Mouse (Mus musculus) heart, adult 2 months (tissue): Measurements from ENCODE around the gene Dis3l2. TPM values are rescaled to one million over a fixed set of nuclear protein-coding genes. Genes with fewer than 3 reads are reported as not detected.

Experiments used
- DNase-seq, 2 experiments: peaks; one replicate each; pipeline ENCODE4 v3.0.0; 2021
- H3K27ac ChIP-seq: fragments of 200-600 bp; 2 replicates; pipeline ENCODE4 v1.8.1; 2022
- H3K27me3 ChIP-seq: fragments of 200-500 bp; 2 replicates; pipeline ENCODE4 v1.6.1; 2012; ENCODE audit warnings: mild to moderate bottlenecking, low read length, inconsistent platforms, mixed read lengths; ENCODE audit not compliant: control insufficient read depth, insufficient read depth
- H3K36me3 ChIP-seq: fragments of 200-500 bp; 2 replicates; pipeline ENCODE4 v1.6.1; 2012; ENCODE audit warnings: low read length, inconsistent platforms; ENCODE audit not compliant: control insufficient read depth, insufficient read depth
- H3K4me1 ChIP-seq: fragments of 200-500 bp; 2 replicates; pipeline ENCODE4 v1.6.1; 2011; ENCODE audit warnings: low read length; ENCODE audit not compliant: control insufficient read depth, insufficient read depth
- H3K4me3 ChIP-seq: fragments of 200-600 bp; 2 replicates; pipeline ENCODE4 v1.8.1; 2022
- H3K79me2 ChIP-seq: fragments of 200-500 bp; replicated peaks from 2 replicates; pipeline ENCODE4 v1.6.1; 2012; ENCODE audit warnings: mild to moderate bottlenecking, inconsistent platforms, low read length, moderate library complexity, mixed read lengths; ENCODE audit not compliant: control insufficient read depth, insufficient read depth
- H3K9ac ChIP-seq: fragments of 200-500 bp; 2 replicates; pipeline ENCODE4 v1.6.1; 2012; ENCODE audit warnings: low read depth, mild to moderate bottlenecking, control low read depth, inconsistent platforms, low read length, mixed read lengths
- CTCF ChIP-seq: fragments of 200-600 bp; IDR thresholded peaks from 2 replicates; pipeline ENCODE4 v1.8.1; 2022; ENCODE audit warnings: antibody characterized with exemption, mild to moderate bottlenecking, moderate library complexity
- EP300 ChIP-seq: fragments of 200-500 bp; IDR thresholded peaks from 2 replicates; pipeline ENCODE4 v1.6.1; 2011; ENCODE audit warnings: low read depth, low read length, control low read depth; ENCODE audit not compliant: insufficient read depth
- POLR2A ChIP-seq: fragments of 200-500 bp; IDR thresholded peaks from 2 replicates; pipeline ENCODE4 v1.6.1; 2011; ENCODE audit warnings: mild to moderate bottlenecking, low read depth, low read length, control low read depth; ENCODE audit not compliant: insufficient read depth
- WGBS: fragments of 180-500 bp; shearing (Covaris S2); methylation state at CpG from one replicate; pipeline ENCODE4 v1.1.7; 2018; 5-methylcytosine and 5-hydroxymethylcytosine counted together
- intact Hi-C: fragments of 180-260 bp; cut with DNase I; formaldehyde crosslinking; loops from one replicate; pipeline ENCODE4 v1.15.1; 2025
- long read RNA-seq: library from polyadenylated mRNA; stranded (forward); transcript quantifications from one replicate; pipeline ENCODE4 v2.0.0, GENCODE M21; 2021
- polyA plus RNA-seq: library from polyadenylated mRNA; depleted of rRNA; stranded (reverse); fragments of >200 nt; gene quantifications from 2 replicates; pipeline ENCODE4 v1.2.3, GENCODE M21; 2012; rRNA removed
- total RNA-seq, 2 experiments: library from RNA; stranded (reverse); gene quantifications; 2 replicates each; pipeline ENCODE4 v1.2.3; 2021

The Dis3l2 gene
- total RNA-seq (10 to 100 TPM in 1 of 2 experiments, 1 to 10 TPM in 1; 9.0 to 10.2 TPM), polyA plus RNA-seq (7.8 and 11.1 TPM in 2 replicates)
- long read RNA-seq, partial matches to known transcripts: 1 of 5 reads
- long read RNA-seq, other reads (novel, unspliced or antisense): 1 of 5 reads

- Histone ChIP-seq H3K27ac (peak within 1 kb of the TSS; percentile 87), H3K9ac (peak within 1 kb of the TSS; percentile 84), H3K36me3 (no peaks in the 10 kb centered on the region; the same call in 1 of the 2 replicates), H3K27me3 (no peaks in the 10 kb centered on the region), H3K4me1 (peaks cover 3% of the 10 kb centered on the region), H3K4me3 (peak within 1 kb of the TSS; percentile 96), H3K79me2 (no peaks in the 10 kb centered on the region)
- TF ChIP-seq EP300 (no peak), POLR2A (peak; percentile 47), CTCF (0 out of 2 replicates have a peak, but pooled peaks have one; percentile 28)
- 3% methylated on average over 50 of the region's 54 CpGs for WGBS
- peak; percentile 89 to 90 for DNase-seq
- intact Hi-C loops: loop anchor here (5.0 kb wide), 1 partner anchor 121 kb away; the partner anchor contains the start of genes Cops7b and Pde6d
Measured at GRCm38 (mm10) chr1:86703300-86703964, at the start of gene Dis3l2. TSS of gene Dis3l2 (plus strand) at chr1:86703808.

GRCm38 (mm10) chr1:86657071-86657470 is 46.5 kb upstream of the Dis3l2 start:
- no peak for DNase-seq
- H3K4me3 ChIP-seq: no peak overlapping the region
- intact Hi-C loops: no loop called here
- no peak overlapping the region for H3K9ac ChIP-seq
- no peak overlapping the region for H3K27ac ChIP-seq
- H3K36me3 ChIP-seq: no peaks in the 10 kb centered on the region
- no peak for TF ChIP-seq EP300
- no peak for TF ChIP-seq POLR2A
- no peak for TF ChIP-seq CTCF
- H3K27me3 ChIP-seq: no peaks in the 10 kb centered on the region
- no peaks in the 10 kb centered on the region for H3K4me1 ChIP-seq
- 56% methylated on average over 5 of the region's 5 CpGs for WGBS
- no peaks in the 10 kb centered on the region for H3K79me2 ChIP-seq

GRCm38 (mm10) chr1:86665091-86665490 is 38.5 kb upstream of the Dis3l2 start:
- intact Hi-C loops: loop anchor here (5.0 kb wide), 2 partner anchors 302 to 522 kb away; no protein-coding TSS in a partner anchor

GRCm38 (mm10) chr1:86669552-86670273 is 33.9 kb upstream of the Dis3l2 start:
- WGBS: 2% methylated on average over 44 of the region's 44 CpGs

More at GRCm38 (mm10) chr1:86665091-86665490, 38.5 kb upstream of the Dis3l2 start:
- Histone ChIP-seq H3K27me3 (peaks cover 3% of the 10 kb centered on the region), H3K79me2 (no peaks in the 10 kb centered on the region), H3K4me1 (peaks cover 2% of the 10 kb centered on the region; the same call in 1 of the 2 replicates), H3K36me3 (no peaks in the 10 kb centered on the region), H3K4me3 (no peak overlapping the region), H3K27ac (no peak overlapping the region), H3K9ac (no peak overlapping the region)
- TF ChIP-seq POLR2A (no peak), CTCF (no peak), EP300 (no peak)
- 65% methylated on average over 2 of the region's 2 CpGs for WGBS
- DNase-seq: no peak

GRCm38 (mm10) chr1:86670279-86671038 is 33.1 kb upstream of the Dis3l2 start, which contains the start of gene Nppc:
TSS of gene Nppc (minus strand) at chr1:86670571.
- intact Hi-C loops: no loop called here
- peak within 1 kb of the TSS; percentile 42 for H3K4me3 ChIP-seq
- H3K4me1 ChIP-seq: peaks cover 2% of the 10 kb centered on the region; the same call in 1 of the 2 replicates
- TF ChIP-seq CTCF (peak; percentile 57), POLR2A (no peak), EP300 (no peak)
- no peaks in the 10 kb centered on the region for H3K36me3 ChIP-seq
- peaks cover 5% of the 10 kb centered on the region for H3K27me3 ChIP-seq
- DNase-seq: peak; percentile 66
- WGBS: 6% methylated on average over 59 of the region's 59 CpGs
- H3K27ac ChIP-seq: no peak within 1 kb of the TSS
- H3K79me2 ChIP-seq: no peaks in the 10 kb centered on the region
- H3K9ac ChIP-seq: no peak within 1 kb of the TSS

More at GRCm38 (mm10) chr1:86669552-86670273, 33.9 kb upstream of the Dis3l2 start:
- intact Hi-C loops: loop anchor here (1.0 to 5.0 kb wide), 3 partner anchors 298 to 518 kb away; no protein-coding TSS in a partner anchor
- Histone ChIP-seq H3K9ac (no peak overlapping the region), H3K27me3 (peaks cover 5% of the 10 kb centered on the region), H3K4me1 (peaks cover 2% of the 10 kb centered on the region; the same call in 1 of the 2 replicates), H3K27ac (no peak overlapping the region), H3K4me3 (peak overlapping the region; percentile 42), H3K79me2 (no peaks in the 10 kb centered on the region), H3K36me3 (no peaks in the 10 kb centered on the region)
- peak; percentile 66 to 68 for DNase-seq
- TF ChIP-seq POLR2A (no peak), EP300 (0 out of 2 replicates have a peak, but pooled peaks have one; percentile 24), CTCF (peak; percentile 84)
